Mouse (Mus musculus) lung, embryonic 14.5 days (tissue): ENCODE results near the gene Bcl11a. TPM values are rescaled to one million over a fixed set of nuclear protein-coding genes. Genes with fewer than 3 reads are reported as not detected.
A peak's percentile ranks its signal among the peaks of the same experiment; 100 is the strongest.

Experiments
- ATAC-seq: fragments of 200-750 bp; cut with Nextera tagmentation; 2 replicates; pipeline ENCODE4 v1.8.0; 2017; ENCODE audit warnings: mild to moderate bottlenecking, moderate TSS enrichment, moderate library complexity; ENCODE audit not compliant: insufficient read depth
- DNase-seq: peaks from one replicate; pipeline ENCODE4 v3.0.0-alpha.2; 2015
- H3K27ac ChIP-seq: fragments of 300-500 bp; sonication (generic); 2 replicates; pipeline ENCODE4 v1.5.1; 2014; ENCODE audit warnings: low read depth, mild to moderate bottlenecking, moderate library complexity
- H3K27me3 ChIP-seq: fragments of 300-500 bp; sonication (generic); 2 replicates; pipeline ENCODE4 v1.6.1; 2014; ENCODE audit warnings: low read length, control low read depth; ENCODE audit not compliant: insufficient read depth
- H3K36me3 ChIP-seq: fragments of 300-500 bp; sonication (generic); 2 replicates; pipeline ENCODE4 v1.6.1; 2014; ENCODE audit warnings: control low read depth; ENCODE audit not compliant: insufficient read depth
- H3K4me1 ChIP-seq: fragments of 300-500 bp; sonication (generic); 2 replicates; pipeline ENCODE4 v1.6.1; 2014; ENCODE audit warnings: antibody characterized with exemption, control low read depth; ENCODE audit not compliant: insufficient read depth
- H3K4me2 ChIP-seq: fragments of 300-500 bp; sonication (generic); 2 replicates; pipeline ENCODE4 v1.6.1; 2014; ENCODE audit warnings: mild to moderate bottlenecking
- H3K4me3 ChIP-seq: fragments of 300-500 bp; sonication (generic); 2 replicates; pipeline ENCODE4 v1.5.1; 2014; ENCODE audit warnings: low read depth, low read length
- H3K9ac ChIP-seq: fragments of 300-500 bp; sonication (generic); 2 replicates; pipeline ENCODE4 v1.6.1; 2014
- H3K9me3 ChIP-seq: fragments of 300-500 bp; sonication (generic); 2 replicates; pipeline ENCODE4 v1.6.1; 2016; ENCODE audit warnings: low read depth, low read length, control low read depth
- CTCF ChIP-seq: IDR thresholded peaks from 2 replicates; pipeline ENCODE4 v1.5.1; 2016; ENCODE audit warnings: antibody characterized with exemption, low read depth
- WGBS: fragments of 180-500 bp; shearing (Covaris S2); extraction: QIAGEN DNeasy Blood & Tissue Kit; methylation state at CpG from one replicate; pipeline ENCODE4 v1.1.7; 2014; 5-methylcytosine and 5-hydroxymethylcytosine counted together
- polyA plus RNA-seq: library from polyadenylated mRNA; unstranded; fragments of >200 nt; fragmentation: Nextera tagmentation; extraction: Ambion mirVana; gene quantifications from 2 replicates; pipeline ENCODE4 v1.2.1, GENCODE M21; 2014

Gene Bcl11a
- polyA plus RNA-seq, 1 experiment from 2014 or later = 21.1 TPM

DNA sequence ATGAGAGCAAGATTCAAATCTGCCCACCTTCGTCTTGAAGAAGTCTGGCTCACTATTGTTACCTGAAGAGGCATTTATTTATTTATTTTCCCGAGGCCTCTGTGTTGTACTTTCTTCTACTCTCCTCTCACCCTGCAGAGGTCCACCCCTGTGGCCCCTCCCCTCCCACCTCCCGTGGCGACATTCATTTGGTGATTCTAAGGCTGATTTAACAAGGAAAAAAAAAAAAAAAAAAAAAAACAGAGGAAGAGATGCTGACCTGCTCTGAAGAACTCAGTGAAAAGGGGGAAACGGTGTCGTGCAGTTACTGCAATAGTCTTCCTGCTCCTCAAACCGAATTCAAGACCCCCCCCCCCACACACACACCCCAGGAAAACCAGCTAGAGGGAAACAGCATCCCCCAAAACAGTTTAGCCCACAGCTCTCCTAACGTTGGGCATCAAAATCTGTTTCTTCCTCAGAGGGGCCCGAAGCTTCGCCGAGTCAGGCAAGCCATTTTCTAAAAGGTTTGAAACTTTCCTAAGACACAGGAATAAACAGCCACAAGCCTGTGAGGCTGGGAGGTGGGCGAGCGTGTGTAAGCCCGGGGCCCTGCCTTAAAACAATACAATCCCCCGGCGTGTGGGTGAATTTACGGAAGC, 2.2 kb upstream of the Bcl11a start:
- WGBS = 2% methylated on average over 17 of the region's 17 CpGs
- H3K9me3 ChIP-seq = no peaks in the 10 kb centered on the region
- no peak for ATAC-seq
- peak; percentile 27 for DNase-seq
- no peak for TF ChIP-seq CTCF
- peak overlapping the region; percentile 82 for H3K9ac ChIP-seq
- H3K27me3 ChIP-seq = peaks cover 26% of the 10 kb centered on the region
- peak overlapping the region; percentile 100 for H3K4me2 ChIP-seq
- 0 out of 2 replicates have a peak, but pooled peaks cover 3% of the 10 kb centered on the region for H3K4me1 ChIP-seq
- H3K36me3 ChIP-seq = no peaks in the 10 kb centered on the region
- H3K27ac ChIP-seq = no peak overlapping the region
- H3K4me3 ChIP-seq = peak overlapping the region; percentile 64

DNA sequence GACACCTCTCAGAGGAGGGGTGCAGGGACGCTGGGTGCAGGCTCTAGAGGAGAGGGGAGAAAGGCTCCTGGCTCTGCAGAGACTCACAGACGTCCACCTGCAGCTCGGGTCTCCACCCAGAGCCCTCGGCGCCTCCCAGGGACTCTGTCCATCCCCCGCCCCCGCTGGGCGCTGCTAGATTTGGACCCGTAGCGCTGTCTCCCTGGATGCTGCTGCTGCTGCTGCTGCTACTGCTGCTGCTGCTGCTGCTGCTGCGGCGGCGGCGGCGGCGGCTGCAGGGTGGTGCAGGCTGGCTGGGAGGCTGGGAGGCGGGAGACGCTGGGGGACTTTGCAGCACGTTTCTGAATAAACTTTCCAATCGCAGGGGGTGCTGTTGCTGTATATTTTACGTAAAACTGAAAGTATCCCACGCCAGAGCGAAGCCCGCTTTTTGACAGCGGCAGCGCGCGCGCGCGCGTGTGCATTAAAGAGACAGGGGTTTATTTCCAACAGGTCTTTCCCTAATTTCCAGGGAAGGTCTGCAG, 1.7 kb upstream of the Bcl11a start:
- peak; percentile 95 for DNase-seq
- ATAC-seq = peak; percentile 21; the same call in 1 of the 2 replicates
- Histone ChIP-seq H3K4me1 (0 out of 2 replicates have a peak, but pooled peaks cover 3% of the 10 kb centered on the region), H3K4me3 (peak overlapping the region; percentile 64), H3K27me3 (peaks cover 26% of the 10 kb centered on the region), H3K9ac (peak overlapping the region; percentile 82), H3K27ac (peak overlapping the region; percentile 94), H3K36me3 (no peaks in the 10 kb centered on the region), H3K4me2 (peak overlapping the region; percentile 100), H3K9me3 (no peaks in the 10 kb centered on the region)
- under 1% methylated on average over 32 of the region's 32 CpGs for WGBS
- peak; percentile 46 for TF ChIP-seq CTCF

DNA sequence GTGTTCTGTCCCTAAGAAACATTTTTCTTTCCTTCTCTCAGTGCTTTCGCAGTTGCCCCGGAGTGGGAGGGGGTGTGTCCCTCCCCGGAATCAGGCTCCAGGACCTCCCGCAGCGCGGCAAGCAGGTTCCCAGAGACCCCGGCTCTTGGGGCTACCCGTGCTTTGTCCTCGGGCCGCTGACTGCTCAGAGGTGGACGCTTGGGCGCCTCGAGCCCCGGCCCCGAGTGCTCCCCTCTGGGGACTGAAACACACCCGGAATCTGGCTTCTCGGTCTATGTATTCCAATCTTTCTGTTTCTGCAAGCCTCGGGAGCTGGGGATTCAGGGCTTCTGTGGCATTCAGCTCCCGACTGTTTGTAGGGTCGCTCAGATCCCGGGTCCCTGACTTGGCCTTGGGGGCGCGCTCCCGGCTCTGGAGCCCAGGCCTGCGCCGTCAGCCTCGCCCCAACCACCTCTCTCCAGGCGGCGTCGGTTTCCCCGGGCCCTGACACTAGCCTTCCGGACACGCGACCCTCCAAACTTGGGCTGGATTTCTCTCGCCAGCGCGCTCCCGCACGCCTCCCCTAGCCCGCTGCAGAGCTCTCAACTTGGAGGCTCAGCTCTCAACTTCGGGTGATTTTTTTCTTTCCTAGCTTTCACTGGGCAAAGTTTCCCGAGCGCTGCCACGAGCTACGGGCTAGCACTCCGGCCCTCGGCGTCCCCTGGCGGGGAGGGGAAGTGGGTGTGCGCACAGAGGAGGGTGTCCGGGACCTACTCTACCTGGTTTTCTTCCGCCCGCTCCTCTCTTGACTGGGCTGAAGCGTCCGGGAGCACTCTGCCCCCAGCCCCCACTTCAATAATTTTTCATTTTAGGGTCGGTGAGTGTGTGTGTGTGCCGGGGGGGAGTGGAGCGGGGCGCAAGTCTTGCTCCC, 780 bp upstream of the Bcl11a start:
- H3K27me3 ChIP-seq = peaks cover 26% of the 10 kb centered on the region
- peak; percentile 65 for ATAC-seq
- under 1% methylated on average over 59 of the region's 59 CpGs for WGBS

DNA sequence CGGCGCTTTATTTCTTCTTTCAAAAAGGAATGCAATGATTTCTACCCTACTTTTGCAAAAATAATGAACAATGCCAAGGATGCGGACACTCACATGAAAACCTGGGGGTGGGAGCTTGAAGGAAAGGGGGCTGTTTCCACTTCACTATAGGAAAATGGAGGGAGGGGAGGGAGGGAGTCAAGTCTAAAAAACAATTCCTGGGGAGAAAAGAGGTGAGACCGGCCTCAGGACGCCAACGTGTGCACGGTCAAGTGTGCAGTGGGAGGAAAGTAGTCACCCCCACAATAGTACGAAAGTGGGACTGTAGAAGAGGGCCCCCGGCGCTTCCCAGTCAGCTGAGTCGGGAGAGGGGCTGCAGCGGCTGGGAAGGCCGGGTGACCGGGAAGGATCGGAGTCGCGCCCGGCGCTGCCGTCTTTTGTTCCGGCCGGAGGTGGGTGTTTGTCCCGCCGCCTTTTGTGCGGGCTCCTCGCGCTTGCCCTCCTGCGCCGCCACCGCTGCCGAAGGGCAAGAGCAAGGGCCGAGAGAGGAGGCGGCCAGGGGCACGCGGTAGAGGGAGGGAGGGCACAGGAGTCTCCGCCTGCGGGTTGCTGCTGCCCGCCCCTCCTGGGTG, 955 bp downstream of the Bcl11a start:
- TF ChIP-seq CTCF = peak; percentile 1; the same call in 1 of the 2 replicates
- no peak for ATAC-seq
- no peaks in the 10 kb centered on the region for H3K9me3 ChIP-seq
- H3K36me3 ChIP-seq = no peaks in the 10 kb centered on the region
- peak overlapping the region; percentile 100 for H3K4me2 ChIP-seq
- peak overlapping the region; percentile 94 for H3K27ac ChIP-seq
- peak; percentile 61 for DNase-seq
- H3K9ac ChIP-seq = peak overlapping the region; percentile 82
- peak overlapping the region; percentile 64 for H3K4me3 ChIP-seq
- H3K27me3 ChIP-seq = peaks cover 17% of the 10 kb centered on the region
- WGBS = under 1% methylated on average over 38 of the region's 38 CpGs
- 0 out of 2 replicates have a peak, but pooled peaks cover 9% of the 10 kb centered on the region for H3K4me1 ChIP-seq

More for the DNA sequence above, 780 bp upstream of the Bcl11a start:
- Histone ChIP-seq H3K27ac (peak overlapping the region; percentile 94), H3K4me3 (peak overlapping the region; percentile 64), H3K4me2 (peak overlapping the region; percentile 100), H3K9me3 (no peaks in the 10 kb centered on the region), H3K9ac (peak overlapping the region; percentile 82), H3K36me3 (no peaks in the 10 kb centered on the region), H3K4me1 (0 out of 2 replicates have a peak, but pooled peaks cover 3% of the 10 kb centered on the region)
- TF ChIP-seq CTCF = peak; percentile 50
- peak; percentile 84 for DNase-seq

DNA sequence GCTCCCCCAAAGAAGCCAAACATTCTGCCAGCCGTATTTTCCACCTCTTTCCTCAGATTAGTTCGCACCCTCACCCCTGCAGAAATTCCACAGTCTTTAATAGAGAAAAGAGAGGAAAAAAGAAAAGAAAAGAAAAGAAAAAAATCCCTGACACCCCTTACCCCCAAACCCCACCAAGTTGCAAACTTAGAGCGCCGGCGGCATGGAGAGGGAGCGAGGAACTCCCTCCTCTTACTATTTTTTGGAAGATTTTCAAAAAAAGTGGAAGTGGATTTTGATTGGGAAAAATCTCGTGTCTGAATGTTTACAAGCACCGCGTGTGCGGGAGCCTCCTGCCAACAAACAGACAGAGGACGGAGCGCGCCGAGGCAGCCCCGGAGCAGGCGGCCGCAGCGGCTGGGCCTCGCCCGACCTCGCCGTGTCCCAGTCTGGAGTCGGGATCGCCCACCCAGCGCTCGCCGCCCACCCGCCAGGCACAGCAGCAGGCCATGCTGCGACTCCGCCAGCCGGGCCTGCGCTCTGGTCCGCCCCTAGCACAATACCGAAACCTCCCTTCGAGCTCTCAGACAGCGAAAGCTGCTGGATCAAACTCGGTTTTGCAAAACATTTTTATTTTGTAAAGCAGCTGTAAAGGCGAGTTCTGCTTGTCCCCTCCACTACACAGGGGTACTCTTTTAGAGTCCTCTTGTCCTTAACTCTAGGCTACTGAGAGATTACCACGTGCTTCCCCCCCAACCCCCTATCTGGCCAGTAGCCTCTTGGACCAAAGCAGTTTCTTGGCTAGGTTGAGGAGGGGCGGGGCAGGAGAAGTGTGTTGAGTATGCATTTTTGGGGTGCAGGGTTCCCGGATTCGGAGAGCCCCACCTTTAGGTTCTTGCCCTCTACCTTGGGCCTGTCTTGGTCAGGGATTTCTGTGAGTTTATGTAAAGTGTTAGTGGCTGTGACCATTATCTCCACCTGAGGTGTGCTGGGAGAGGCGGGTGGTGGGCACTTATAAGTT, 1.8 kb downstream of the Bcl11a start:
- ATAC-seq (peak; percentile 13), DNase-seq (peak; percentile 85)
- H3K4me3 ChIP-seq = peak overlapping the region; percentile 64
- peak overlapping the region; percentile 82 for H3K9ac ChIP-seq
- under 1% methylated on average over 43 of the region's 43 CpGs for WGBS
- TF ChIP-seq CTCF = no peak
- H3K27ac ChIP-seq = peak overlapping the region; percentile 94
- H3K27me3 ChIP-seq = peaks cover 8% of the 10 kb centered on the region
- peak overlapping the region; percentile 100 for H3K4me2 ChIP-seq
- 0 out of 2 replicates have a peak, but pooled peaks cover 7% of the 10 kb centered on the region for H3K4me1 ChIP-seq
- no peaks in the 10 kb centered on the region for H3K9me3 ChIP-seq
- H3K36me3 ChIP-seq = no peaks in the 10 kb centered on the region

DNA sequence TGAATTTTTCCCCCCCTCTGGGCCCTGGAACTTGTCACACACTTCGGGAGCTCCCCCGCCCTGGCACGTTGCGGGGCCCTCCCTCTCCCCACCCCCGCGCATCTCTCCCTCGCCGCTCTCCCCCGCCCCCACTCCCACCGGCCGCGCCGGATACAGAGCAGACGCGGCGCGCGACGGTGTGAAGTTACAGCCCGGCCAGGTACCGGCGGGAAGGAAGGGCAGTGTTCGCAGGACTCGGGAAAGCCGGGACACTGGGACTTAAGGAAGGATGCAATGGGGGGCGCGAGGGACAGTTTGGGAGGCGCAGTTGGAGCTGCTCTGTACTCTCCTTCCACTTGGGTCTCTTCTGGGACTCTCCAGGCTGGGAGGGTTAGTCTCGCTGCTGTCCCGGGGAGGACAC, 2.7 kb downstream of the Bcl11a start:
- Histone ChIP-seq H3K36me3 (peaks cover 6% of the 10 kb centered on the region), H3K27me3 (no peaks in the 10 kb centered on the region), H3K4me3 (peak overlapping the region; percentile 64), H3K27ac (peak overlapping the region; percentile 94; the same call in 1 of the 2 replicates), H3K9ac (peak overlapping the region; percentile 82), H3K4me1 (0 out of 2 replicates have a peak, but pooled peaks cover 6% of the 10 kb centered on the region), H3K9me3 (no peaks in the 10 kb centered on the region), H3K4me2 (peak overlapping the region; percentile 100)
- DNase-seq = peak; percentile 58
- peak; percentile 6; the same call in 1 of the 2 replicates for ATAC-seq
- TF ChIP-seq CTCF = no peak
- WGBS = under 1% methylated on average over 30 of the region's 30 CpGs
